Mouse (Mus musculus) liver, adult 10 weeks (tissue): ENCODE data around the gene Adcy10. TPM values are rescaled to one million over a fixed set of nuclear protein-coding genes. Genes with fewer than 3 reads are reported as not detected.

Experiments
- polyA plus RNA-seq: library from polyadenylated mRNA; stranded (reverse); fragments of 350-450 nt; fragmentation: Illumina TruSeq; extraction: RNeasy Lipid Tissue Mini Kit (QIAGEN cat#74804); gene quantifications from one replicate; pipeline ENCODE4 v1.2.3, GENCODE M21; 2014; ENCODE audit warnings: low read depth, low replicate concordance

Gene Adcy10
- polyA plus RNA-seq: not detected

GRCm38 (mm10) chr1:165484688-165485233, at the start of gene Adcy10:
Gene Adcy10, plus strand, starts transcription at chr1:165485183.

GRCm38 (mm10) chr1:165460360-165460800, 24.6 kb upstream of the Adcy10 start, which contains the start of the genes Dcaf6 and Mpc2:
Gene Dcaf6, minus strand, starts transcription at chr1:165460475.
Gene Mpc2, plus strand, starts transcription at chr1:165460637.

Other genes starting within 250 kb of the Adcy10 start
- gene Tiprl, start 248.2 kb upstream of the Adcy10 start, polyA plus RNA-seq: 44.8 TPM
- 0.05 TPM for gene Gpr161, start 189.4 kb upstream of the Adcy10 start, polyA plus RNA-seq
- 48.2 TPM for gene Dcaf6, start 24.7 kb upstream of the Adcy10 start, polyA plus RNA-seq
- 1,118 TPM for gene Mpc2, start 24.5 kb upstream of the Adcy10 start, polyA plus RNA-seq
- gene Mpzl1, start 149.4 kb downstream of the Adcy10 start, polyA plus RNA-seq: 5.2 TPM
- gene Rcsd1, start 224.6 kb downstream of the Adcy10 start, polyA plus RNA-seq: 2.1 TPM